Mouse (Mus musculus) embryonic facial prominence, embryonic 12.5 days (tissue): Measurements from ENCODE around the gene Mob3b. TPM values are rescaled to one million over a fixed set of nuclear protein-coding genes. Genes with fewer than 3 reads are reported as not detected.
A peak's percentile ranks its signal among the peaks of the same experiment; 100 is the strongest.

Experiments
- ATAC-seq: fragments of 200-750 bp; cut with Nextera tagmentation; 2 replicates; pipeline ENCODE4 v1.8.0; 2017; ENCODE audit not compliant: insufficient number of reproducible peaks, insufficient read depth, low FRiP score, low TSS enrichment
- H3K27ac ChIP-seq: fragments of 300-500 bp; sonication (generic); 2 replicates; pipeline ENCODE4 v1.5.1; 2016; ENCODE audit warnings: mild to moderate bottlenecking
- H3K27me3 ChIP-seq: fragments of 300-500 bp; sonication (generic); 2 replicates; pipeline ENCODE4 v1.6.1; 2016; ENCODE audit warnings: mild to moderate bottlenecking, moderate library complexity
- H3K36me3 ChIP-seq: fragments of 300-500 bp; sonication (generic); 2 replicates; pipeline ENCODE4 v1.6.1; 2016; ENCODE audit warnings: mild to moderate bottlenecking
- H3K4me1 ChIP-seq: fragments of 300-500 bp; sonication (generic); 2 replicates; pipeline ENCODE4 v1.6.1; 2016
- H3K4me2 ChIP-seq: fragments of 300-500 bp; sonication (generic); replicated peaks from 2 replicates; pipeline ENCODE4 v1.6.1; 2016; ENCODE audit warnings: mild to moderate bottlenecking, moderate library complexity
- H3K4me3 ChIP-seq: fragments of 300-500 bp; sonication (generic); 2 replicates; pipeline ENCODE4 v1.5.1; 2016; ENCODE audit warnings: mild to moderate bottlenecking
- H3K9ac ChIP-seq: fragments of 300-500 bp; sonication (generic); 2 replicates; pipeline ENCODE4 v1.6.1; 2016; ENCODE audit warnings: mild to moderate bottlenecking, moderate library complexity
- H3K9me3 ChIP-seq: fragments of 300-500 bp; sonication (generic); 2 replicates; pipeline ENCODE4 v1.6.1; 2016; ENCODE audit warnings: mild to moderate bottlenecking, moderate library complexity
- WGBS: fragments of 180-500 bp; shearing (Covaris S2); methylation state at CpG from one replicate; pipeline ENCODE4 v1.1.7; 2016; 5-methylcytosine and 5-hydroxymethylcytosine counted together
- polyA plus RNA-seq: library from polyadenylated mRNA; unstranded; fragments of >200 nt; fragmentation: Nextera tagmentation; extraction: Ambion mirVana; gene quantifications from 2 replicates; pipeline ENCODE4 v1.2.1, GENCODE M21; 2016

Mob3b gene
- 16.6 and 16.9 TPM in 2 replicates for polyA plus RNA-seq

DNA sequence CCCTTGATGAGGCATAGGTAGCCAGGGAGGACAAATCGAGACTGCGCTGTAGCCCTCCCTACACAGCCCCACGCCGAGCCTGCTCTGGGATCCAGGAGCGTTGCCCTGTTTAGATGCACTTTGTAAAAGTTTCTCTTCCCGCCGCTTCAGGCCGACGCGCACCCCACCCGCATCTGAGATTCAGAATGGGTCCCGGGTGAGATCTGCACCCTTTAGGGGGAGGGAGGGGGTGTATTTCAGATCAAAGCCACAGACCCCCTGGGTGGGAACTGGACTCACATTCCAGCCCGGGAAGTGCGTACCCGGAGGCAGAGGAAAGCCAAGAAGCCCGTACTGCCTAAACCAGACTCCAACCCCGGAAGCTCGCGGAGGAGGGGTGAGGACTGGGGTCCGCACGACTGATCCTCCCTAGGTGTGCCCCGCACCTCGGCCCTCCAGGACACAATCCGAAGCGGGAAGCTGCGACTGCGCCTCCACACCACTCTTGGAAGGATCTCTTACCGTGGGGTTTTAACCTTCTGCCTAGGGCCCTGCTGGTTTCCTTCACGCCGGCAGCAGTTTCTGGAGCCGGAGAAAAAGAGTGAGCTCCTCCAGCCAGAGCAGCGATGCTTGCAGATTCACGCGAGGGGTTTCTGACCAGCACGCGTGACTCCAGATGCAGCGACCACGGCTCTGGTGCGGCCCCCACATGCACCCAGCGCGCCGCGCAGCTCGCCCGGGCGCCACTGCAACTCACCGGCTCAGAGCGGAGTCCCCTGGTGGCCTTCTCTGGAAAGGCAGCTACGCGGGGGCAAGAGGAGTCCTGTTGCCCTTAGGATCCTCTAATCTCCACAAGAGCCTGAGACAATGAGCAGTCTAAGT, at the start of gene Mob3b:
Gene Mob3b, minus strand, starts transcription at position 734 of the 861 bp plus-strand sequence.
- peak within 1 kb of the TSS; percentile 58 for H3K4me3 ChIP-seq
- under 1% methylated on average over 50 of the region's 50 CpGs for WGBS
- peak; percentile 82 for ATAC-seq
- peak within 1 kb of the TSS; percentile 86 for H3K4me2 ChIP-seq
- 0 out of 2 replicates have a peak, but pooled peaks cover 5% of the 10 kb centered on the region for H3K4me1 ChIP-seq
- H3K9ac ChIP-seq, result peak within 1 kb of the TSS; percentile 72
- 0 out of 2 replicates have a peak, but pooled peaks cover 2% of the 10 kb centered on the region for H3K27me3 ChIP-seq
- H3K9me3 ChIP-seq, result no peaks in the 10 kb centered on the region
- peak within 1 kb of the TSS; percentile 89 for H3K27ac ChIP-seq
- no peaks in the 10 kb centered on the region for H3K36me3 ChIP-seq

GRCm38 (mm10) chr4:35204659-35205058, 47.4 kb upstream of the Mob3b start:
- Histone ChIP-seq H3K36me3 (0 out of 2 replicates have a peak, but pooled peaks cover 17% of the 10 kb centered on the region), H3K4me3 (no peak overlapping the region), H3K9ac (no peak overlapping the region), H3K4me1 (no peaks in the 10 kb centered on the region), H3K4me2 (no peak overlapping the region), H3K27me3 (no peaks in the 10 kb centered on the region), H3K27ac (no peak overlapping the region), H3K9me3 (no peaks in the 10 kb centered on the region)
- ATAC-seq, result no peak
- WGBS, result 64% methylated on average over 7 of the region's 7 CpGs

DNA sequence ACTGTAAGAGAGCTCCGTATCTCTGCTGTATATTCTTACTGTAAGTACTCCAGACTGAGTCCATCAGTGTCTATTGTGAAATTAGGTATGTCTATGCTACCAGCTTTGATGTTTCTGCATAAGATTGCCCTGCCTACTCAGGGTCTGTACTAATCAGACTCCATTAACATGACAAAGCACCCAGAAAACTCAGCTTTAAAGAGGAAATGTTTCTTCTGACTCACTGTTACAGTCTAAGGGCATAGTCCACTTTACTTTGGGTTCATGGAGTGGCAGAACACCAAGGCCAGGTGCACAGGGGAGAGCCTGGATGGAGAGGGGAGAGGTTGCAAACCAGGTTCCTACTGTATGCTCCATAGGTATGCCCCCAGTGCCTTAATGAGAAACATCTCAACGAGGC, 46.4 kb upstream of the Mob3b start:
- Histone ChIP-seq H3K9ac (no peak overlapping the region), H3K9me3 (no peaks in the 10 kb centered on the region), H3K4me2 (no peak overlapping the region), H3K4me1 (no peaks in the 10 kb centered on the region), H3K27me3 (no peaks in the 10 kb centered on the region), H3K27ac (no peak overlapping the region), H3K4me3 (no peak overlapping the region), H3K36me3 (0 out of 2 replicates have a peak, but pooled peaks cover 17% of the 10 kb centered on the region)
- WGBS, result 94% methylated on average over 2 of the region's 2 CpGs
- no peak for ATAC-seq

GRCm38 (mm10) chr4:35201700-35202099, 44.4 kb upstream of the Mob3b start:
- no peak for ATAC-seq
- H3K4me3 ChIP-seq, result no peak overlapping the region
- 95% methylated on average over 5 of the region's 5 CpGs for WGBS
- H3K36me3 ChIP-seq, result 0 out of 2 replicates have a peak, but pooled peaks cover 17% of the 10 kb centered on the region
- no peak overlapping the region for H3K27ac ChIP-seq
- no peaks in the 10 kb centered on the region for H3K27me3 ChIP-seq
- H3K4me2 ChIP-seq, result no peak overlapping the region
- no peaks in the 10 kb centered on the region for H3K9me3 ChIP-seq
- H3K4me1 ChIP-seq, result no peaks in the 10 kb centered on the region
- H3K9ac ChIP-seq, result no peak overlapping the region

DNA sequence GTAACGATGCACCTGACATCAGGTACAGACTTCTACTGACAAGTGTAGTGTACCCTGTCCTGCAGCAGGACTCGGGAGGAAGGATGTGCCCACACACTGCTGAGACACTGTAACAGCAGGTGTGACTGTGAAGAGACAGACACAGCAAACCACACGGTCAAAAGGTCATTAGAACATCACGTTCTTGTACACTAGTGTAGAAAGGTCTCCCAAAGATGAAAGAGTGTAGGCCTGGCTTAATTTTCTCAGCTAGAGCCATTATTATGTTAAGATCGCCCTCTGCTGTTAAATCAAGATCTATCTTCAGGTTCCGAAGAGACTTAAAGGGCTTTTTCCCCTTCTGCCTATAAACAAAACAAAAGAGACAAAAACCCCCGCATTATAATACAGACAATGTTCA, 35.4 kb upstream of the Mob3b start:
- ATAC-seq, result no peak
- WGBS, result 43% methylated on average over 7 of the region's 7 CpGs
- Histone ChIP-seq H3K36me3 (no peaks in the 10 kb centered on the region), H3K4me1 (no peaks in the 10 kb centered on the region), H3K4me2 (no peak overlapping the region), H3K27me3 (no peaks in the 10 kb centered on the region), H3K9me3 (no peaks in the 10 kb centered on the region), H3K9ac (no peak overlapping the region), H3K4me3 (no peak overlapping the region), H3K27ac (no peak overlapping the region)

DNA sequence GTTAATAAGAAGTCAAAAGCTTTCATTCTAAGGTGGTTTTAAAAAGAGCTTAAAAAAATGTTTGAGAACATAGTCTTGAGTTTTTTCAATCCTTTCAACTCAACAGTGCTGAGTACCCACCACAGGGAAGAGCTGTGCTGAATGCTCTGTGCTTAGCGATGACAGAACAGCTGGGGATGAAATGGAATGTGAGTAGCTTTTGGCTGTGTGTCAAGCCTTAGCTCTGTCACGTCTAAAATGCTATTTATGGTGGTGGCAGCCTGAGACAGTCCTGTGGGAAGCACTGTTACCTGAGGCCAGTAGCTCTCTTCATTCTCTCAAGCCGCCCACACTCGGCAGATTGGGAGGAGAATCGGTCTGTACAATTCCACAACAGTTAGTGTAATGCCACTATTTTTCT, 32.5 kb upstream of the Mob3b start:
- Histone ChIP-seq H3K9ac (no peak overlapping the region), H3K27me3 (no peaks in the 10 kb centered on the region), H3K4me2 (no peak overlapping the region), H3K4me1 (no peaks in the 10 kb centered on the region), H3K27ac (no peak overlapping the region), H3K9me3 (no peaks in the 10 kb centered on the region), H3K36me3 (no peaks in the 10 kb centered on the region), H3K4me3 (no peak overlapping the region)
- WGBS, result 76% methylated on average over 5 of the region's 5 CpGs
- no peak; the same call in 1 of the 2 replicates for ATAC-seq

- Histone ChIP-seq H3K4me2 (no peak overlapping the region), H3K36me3 (no peaks in the 10 kb centered on the region), H3K9ac (no peak overlapping the region), H3K27me3 (no peaks in the 10 kb centered on the region), H3K9me3 (no peaks in the 10 kb centered on the region), H3K4me1 (no peaks in the 10 kb centered on the region), H3K4me3 (no peak overlapping the region), H3K27ac (no peak overlapping the region)
- WGBS, result 89% methylated on average over 8 of the region's 8 CpGs
- ATAC-seq, result no peak
These were observed 30.5 kb upstream of the Mob3b start for GRCm38 (mm10) chr4:35187617-35188326.

DNA sequence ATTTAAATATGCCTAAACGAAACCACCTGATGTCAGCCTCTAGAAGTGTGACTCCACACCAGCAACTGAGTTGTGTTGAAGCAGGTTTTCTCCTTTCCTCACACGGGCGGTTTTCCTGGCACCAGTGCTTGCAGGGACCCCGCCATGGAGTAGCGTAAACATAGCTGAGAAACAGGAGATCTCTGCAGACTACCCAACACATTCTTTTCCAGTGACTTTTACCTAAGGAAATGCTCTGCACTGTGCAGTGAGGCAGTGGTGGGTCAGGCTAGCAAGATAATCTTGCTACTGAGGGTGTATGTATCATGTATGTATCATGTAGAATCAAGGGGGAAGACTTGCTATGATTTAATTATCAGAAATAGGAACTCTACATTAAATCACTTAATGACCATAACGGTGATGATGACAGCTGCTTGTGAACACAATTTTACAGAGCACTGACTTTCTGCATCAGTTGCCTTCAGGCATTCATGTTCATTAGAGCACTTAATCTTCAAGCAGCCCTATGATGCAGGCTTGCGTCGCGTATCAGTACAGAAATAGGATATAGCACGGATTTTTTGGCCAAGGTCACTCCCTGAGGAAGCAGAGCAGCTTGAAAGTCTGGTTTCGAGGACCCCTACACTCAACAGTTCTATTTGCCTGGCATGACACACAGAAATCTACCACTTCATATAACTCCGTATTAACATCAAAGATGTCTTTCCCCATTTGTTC, 20.8 kb upstream of the Mob3b start:
- no peaks in the 10 kb centered on the region for H3K27me3 ChIP-seq
- H3K4me3 ChIP-seq, result no peak overlapping the region
- no peaks in the 10 kb centered on the region for H3K9me3 ChIP-seq
- H3K4me1 ChIP-seq, result no peaks in the 10 kb centered on the region
- H3K36me3 ChIP-seq, result no peaks in the 10 kb centered on the region
- no peak for ATAC-seq
- 68% methylated on average over 12 of the region's 12 CpGs for WGBS
- H3K4me2 ChIP-seq, result no peak overlapping the region
- H3K9ac ChIP-seq, result no peak overlapping the region
- H3K27ac ChIP-seq, result no peak overlapping the region

GRCm38 (mm10) chr4:35175566-35175965, 18.3 kb upstream of the Mob3b start:
- WGBS, result 89% methylated on average over 2 of the region's 2 CpGs

DNA sequence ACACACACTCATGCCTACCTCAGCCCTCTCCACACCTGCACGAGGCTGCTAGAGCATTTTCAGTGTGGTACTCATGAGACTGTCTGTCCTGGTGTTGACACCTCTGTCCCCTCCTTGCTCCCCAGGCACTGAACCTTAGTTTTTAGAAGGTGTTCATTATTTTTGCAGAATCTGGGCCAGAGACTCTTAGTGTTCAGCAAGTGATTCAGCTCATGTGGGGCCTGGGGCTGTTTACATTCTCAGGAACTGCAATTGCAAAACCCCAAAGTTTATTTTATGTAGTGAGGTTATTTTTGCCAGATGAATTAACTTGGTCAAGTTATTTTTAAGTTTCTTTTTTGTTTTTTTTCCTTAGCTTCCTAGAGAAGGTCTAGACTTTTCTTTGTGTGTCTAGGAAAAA, 16.3 kb upstream of the Mob3b start:
- no peaks in the 10 kb centered on the region for H3K27me3 ChIP-seq
- no peak; the same call in 1 of the 2 replicates for ATAC-seq
- no peaks in the 10 kb centered on the region for H3K9me3 ChIP-seq
- no peak overlapping the region for H3K4me2 ChIP-seq
- H3K27ac ChIP-seq, result no peak overlapping the region
- H3K4me3 ChIP-seq, result no peak overlapping the region
- no peak overlapping the region for H3K9ac ChIP-seq
- WGBS, result 58% methylated on average over 1 of the region's 1 CpGs
- H3K4me1 ChIP-seq, result peaks cover 9% of the 10 kb centered on the region; the same call in 1 of the 2 replicates
- H3K36me3 ChIP-seq, result no peaks in the 10 kb centered on the region

More at GRCm38 (mm10) chr4:35175566-35175965, 18.3 kb upstream of the Mob3b start:
- H3K27me3 ChIP-seq, result no peaks in the 10 kb centered on the region
- H3K4me2 ChIP-seq, result no peak overlapping the region
- H3K4me1 ChIP-seq, result no peaks in the 10 kb centered on the region
- no peak overlapping the region for H3K9ac ChIP-seq
- no peak for ATAC-seq
- H3K9me3 ChIP-seq, result no peaks in the 10 kb centered on the region
- no peaks in the 10 kb centered on the region for H3K36me3 ChIP-seq
- no peak overlapping the region for H3K4me3 ChIP-seq
- no peak overlapping the region for H3K27ac ChIP-seq

- Histone ChIP-seq H3K4me2 (no peak overlapping the region), H3K9ac (no peak overlapping the region), H3K4me3 (no peak overlapping the region), H3K36me3 (no peaks in the 10 kb centered on the region), H3K4me1 (peaks cover 9% of the 10 kb centered on the region; the same call in 1 of the 2 replicates), H3K27ac (no peak overlapping the region), H3K27me3 (no peaks in the 10 kb centered on the region), H3K9me3 (no peaks in the 10 kb centered on the region)
- WGBS, result 87% methylated on average over 2 of the region's 2 CpGs
- no peak for ATAC-seq
These were observed 15.2 kb upstream of the Mob3b start for GRCm38 (mm10) chr4:35172471-35172870.
